Mouse (Mus musculus) bone marrow macrophage, adult 2 months (primary cell): ENCODE results near the gene Agpat1.

Experiments used
- CTCF ChIP-seq: IDR thresholded peaks from 2 replicates; pipeline ENCODE4 v1.5.1; 2012; ENCODE audit warnings: low read depth, mild to moderate bottlenecking, low read length, moderate library complexity
- POLR2A ChIP-seq: IDR thresholded peaks from 2 replicates; pipeline ENCODE4 v1.6.1; 2012; ENCODE audit warnings: mild to moderate bottlenecking, low read depth, low read length, borderline replicate concordance

DNA sequence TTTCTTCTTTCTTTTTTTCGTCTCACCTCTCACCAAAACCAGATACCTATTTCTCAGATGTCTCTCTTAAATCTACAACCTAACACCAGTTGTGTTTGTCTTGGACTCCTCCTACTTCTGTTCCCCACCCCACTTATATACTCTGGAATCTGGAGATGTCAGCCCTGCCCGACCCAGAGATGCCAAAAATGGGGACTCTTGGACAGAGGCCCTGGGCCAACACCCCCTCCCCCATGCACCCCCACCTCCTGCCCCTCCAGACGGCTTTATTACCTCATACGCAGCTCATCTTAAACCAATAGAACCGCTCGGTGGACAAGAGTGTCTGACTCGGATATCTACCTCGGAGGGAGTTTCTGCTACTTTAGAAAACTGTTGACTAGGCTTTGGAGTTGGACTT, 8.0 kb upstream of the Agpat1 start:
- TF ChIP-seq CTCF (no peak), POLR2A (no peak)
